Mouse (Mus musculus): ENCODE results near the gene Itga6. TPM values are rescaled to one million over a fixed set of nuclear protein-coding genes. Genes with fewer than 3 reads are reported as not detected.
"Not testable (repeated sequence)": the region's sequence is repeated elsewhere in the genome, so short reads cannot be mapped to it uniquely, and the experiment has no call there.

Gene Itga6
- polyA plus RNA-seq, 1 experiment from 2014 or later: 25.7 TPM

- Histone ChIP-seq H3K27me3 (no peaks in the 10 kb centered on the region), H3K27ac (replicated peaks) (no peak overlapping the region), H3K4me2 (replicated peaks) (no peak overlapping the region), H3K9me3 (no peaks in the 10 kb centered on the region), H3K9ac (replicated peaks) (no peak overlapping the region), H3K36me3 (peaks cover 19% of the 10 kb centered on the region), H3K4me3 (no peak overlapping the region), H3K4me1 (no peaks in the 10 kb centered on the region)
- ATAC-seq (replicated peaks): no peak
- WGBS: 86% methylated on average over 9 of the region's 9 CpGs
Measured at GRCm38 (mm10) chr2:71843316-71843715, 97.9 kb downstream of the Itga6 start.

- H3K36me3 ChIP-seq: peaks cover 20% of the 10 kb centered on the region
- H3K4me1 ChIP-seq: no peaks in the 10 kb centered on the region
- no peak overlapping the region for H3K9ac ChIP-seq (replicated peaks)
- ATAC-seq (replicated peaks): no peak
- WGBS: 96% methylated on average over 6 of the region's 6 CpGs
- H3K27me3 ChIP-seq: no peaks in the 10 kb centered on the region
- no peak overlapping the region for H3K4me3 ChIP-seq
- no peak overlapping the region for H3K27ac ChIP-seq (replicated peaks)
- no peak overlapping the region for H3K4me2 ChIP-seq (replicated peaks)
- no peaks in the 10 kb centered on the region for H3K9me3 ChIP-seq
Measured at GRCm38 (mm10) chr2:71844906-71845305, 99.5 kb downstream of the Itga6 start.

GRCm38 (mm10) chr2:71852161-71852560 is 106.7 kb downstream of the Itga6 start:
- H3K4me1 ChIP-seq: not testable (repeated sequence)
- ATAC-seq (replicated peaks): 0 out of 2 replicates have a peak, but pooled peaks have one; percentile 16

GRCm38 (mm10) chr2:71855076-71855475 is 109.7 kb downstream of the Itga6 start:
- Histone ChIP-seq H3K4me2 (replicated peaks) (no peak overlapping the region), H3K4me1 (no peaks in the 10 kb centered on the region), H3K36me3 (peaks cover 6% of the 10 kb centered on the region; the same call in 1 of the 2 replicates), H3K4me3 (no peak overlapping the region), H3K9ac (replicated peaks) (no peak overlapping the region), H3K27ac (replicated peaks) (no peak overlapping the region), H3K27me3 (no peaks in the 10 kb centered on the region), H3K9me3 (no peaks in the 10 kb centered on the region)
- 52% methylated on average over 5 of the region's 5 CpGs for WGBS
- no peak for ATAC-seq (replicated peaks)

More at GRCm38 (mm10) chr2:71852161-71852560, 106.7 kb downstream of the Itga6 start:
- H3K27ac ChIP-seq (replicated peaks); H3K9ac ChIP-seq (replicated peaks); H3K27me3 ChIP-seq; H3K4me2 ChIP-seq (replicated peaks); H3K4me3 ChIP-seq; H3K9me3 ChIP-seq: not testable (repeated sequence)
- peaks cover 15% of the 10 kb centered on the region for H3K36me3 ChIP-seq
- whole genome bisulfite sequencing: under 1% methylated on average over 7 of the region's 8 CpGs

- no peak overlapping the region for H3K4me3 ChIP-seq
- H3K4me2 ChIP-seq (replicated peaks): no peak overlapping the region
- ATAC-seq (replicated peaks): no peak
- H3K4me1 ChIP-seq: no peaks in the 10 kb centered on the region
- no peaks in the 10 kb centered on the region for H3K9me3 ChIP-seq
- no peaks in the 10 kb centered on the region for H3K36me3 ChIP-seq
- H3K27ac ChIP-seq (replicated peaks): no peak overlapping the region
- no peaks in the 10 kb centered on the region for H3K27me3 ChIP-seq
- WGBS: 92% methylated on average over 5 of the region's 5 CpGs
- H3K9ac ChIP-seq (replicated peaks): no peak overlapping the region
Measured at GRCm38 (mm10) chr2:71863531-71864173, 118.2 kb downstream of the Itga6 start.

- no peak; the same call in 1 of the 2 replicates for ATAC-seq (replicated peaks)
- Histone ChIP-seq H3K27ac (replicated peaks) (no peak overlapping the region), H3K27me3 (no peaks in the 10 kb centered on the region), H3K4me3 (no peak overlapping the region), H3K9me3 (no peaks in the 10 kb centered on the region), H3K36me3 (no peaks in the 10 kb centered on the region), H3K9ac (replicated peaks) (no peak overlapping the region), H3K4me1 (no peaks in the 10 kb centered on the region), H3K4me2 (replicated peaks) (no peak overlapping the region)
- 77% methylated on average over 3 of the region's 3 CpGs for WGBS
Measured at GRCm38 (mm10) chr2:71865022-71865421, 119.6 kb downstream of the Itga6 start.

- H3K4me2 ChIP-seq (replicated peaks): no peak overlapping the region
- no peak overlapping the region for H3K27ac ChIP-seq (replicated peaks)
- no peaks in the 10 kb centered on the region for H3K4me1 ChIP-seq
- 66% methylated on average over 3 of the region's 3 CpGs for WGBS
- H3K27me3 ChIP-seq: no peaks in the 10 kb centered on the region
- no peak overlapping the region for H3K4me3 ChIP-seq
- H3K36me3 ChIP-seq: no peaks in the 10 kb centered on the region
- no peaks in the 10 kb centered on the region for H3K9me3 ChIP-seq
- no peak for ATAC-seq (replicated peaks)
- no peak overlapping the region for H3K9ac ChIP-seq (replicated peaks)
Measured at GRCm38 (mm10) chr2:71865935-71866334, 120.5 kb downstream of the Itga6 start.

- Histone ChIP-seq H3K4me1 (no peaks in the 10 kb centered on the region), H3K4me3 (no peak overlapping the region), H3K9me3 (no peaks in the 10 kb centered on the region), H3K27me3 (no peaks in the 10 kb centered on the region), H3K9ac (replicated peaks) (no peak overlapping the region), H3K27ac (replicated peaks) (no peak overlapping the region), H3K36me3 (no peaks in the 10 kb centered on the region), H3K4me2 (replicated peaks) (no peak overlapping the region)
- WGBS: 71% methylated on average over 1 of the region's 1 CpGs
- ATAC-seq (replicated peaks): no peak
Measured at GRCm38 (mm10) chr2:71866565-71866964, 121.1 kb downstream of the Itga6 start.

- no peaks in the 10 kb centered on the region for H3K9me3 ChIP-seq
- H3K4me2 ChIP-seq (replicated peaks): no peak overlapping the region
- no peak overlapping the region for H3K27ac ChIP-seq (replicated peaks)
- no peak overlapping the region for H3K4me3 ChIP-seq
- 86% methylated on average over 3 of the region's 3 CpGs for WGBS
- no peaks in the 10 kb centered on the region for H3K36me3 ChIP-seq
- no peaks in the 10 kb centered on the region for H3K4me1 ChIP-seq
- no peaks in the 10 kb centered on the region for H3K27me3 ChIP-seq
- H3K9ac ChIP-seq (replicated peaks): no peak overlapping the region
- ATAC-seq (replicated peaks): no peak
Measured at GRCm38 (mm10) chr2:71867019-71867418, 121.6 kb downstream of the Itga6 start.

- no peaks in the 10 kb centered on the region for H3K4me1 ChIP-seq
- no peak overlapping the region for H3K9ac ChIP-seq (replicated peaks)
- H3K27me3 ChIP-seq: no peaks in the 10 kb centered on the region
- 6% methylated on average over 5 of the region's 5 CpGs for WGBS
- no peak for ATAC-seq (replicated peaks)
- no peaks in the 10 kb centered on the region for H3K9me3 ChIP-seq
- H3K36me3 ChIP-seq: no peaks in the 10 kb centered on the region
- no peak overlapping the region for H3K4me2 ChIP-seq (replicated peaks)
- H3K27ac ChIP-seq (replicated peaks): no peak overlapping the region
- H3K4me3 ChIP-seq: no peak overlapping the region
Measured at GRCm38 (mm10) chr2:71867480-71867879, 122.1 kb downstream of the Itga6 start.

- no peaks in the 10 kb centered on the region for H3K4me1 ChIP-seq
- no peaks in the 10 kb centered on the region for H3K36me3 ChIP-seq
- H3K9me3 ChIP-seq: no peaks in the 10 kb centered on the region
- no peak overlapping the region for H3K9ac ChIP-seq (replicated peaks)
- WGBS: 85% methylated on average over 1 of the region's 1 CpGs
- H3K27me3 ChIP-seq: no peaks in the 10 kb centered on the region
- H3K27ac ChIP-seq (replicated peaks): no peak overlapping the region
- H3K4me3 ChIP-seq: no peak overlapping the region
- no peak for ATAC-seq (replicated peaks)
- no peak overlapping the region for H3K4me2 ChIP-seq (replicated peaks)
Measured at GRCm38 (mm10) chr2:71868256-71868655, 122.8 kb downstream of the Itga6 start.

GRCm38 (mm10) chr2:71872141-71872540 is 126.7 kb downstream of the Itga6 start:
- no peaks in the 10 kb centered on the region for H3K27me3 ChIP-seq
- peaks cover 8% of the 10 kb centered on the region for H3K4me1 ChIP-seq
- H3K27ac ChIP-seq (replicated peaks): no peak overlapping the region
- peak overlapping the region; percentile 90; the same call in 1 of the 2 replicates for H3K4me2 ChIP-seq (replicated peaks)
- H3K9ac ChIP-seq (replicated peaks): no peak overlapping the region
- WGBS: 80% methylated on average over 10 of the region's 10 CpGs
- no peaks in the 10 kb centered on the region for H3K9me3 ChIP-seq
- H3K4me3 ChIP-seq: no peak overlapping the region
- no peak for ATAC-seq (replicated peaks)
- no peaks in the 10 kb centered on the region for H3K36me3 ChIP-seq
